Mouse (Mus musculus) liver, postnatal 0 days (tissue): Measurements from ENCODE around the gene Pde4d. TPM values are rescaled to one million over a fixed set of nuclear protein-coding genes. Genes with fewer than 3 reads are reported as not detected.

Experiments used
- ATAC-seq: fragments of 200-750 bp; cut with Nextera tagmentation; 2 replicates; pipeline ENCODE4 v1.8.0; 2017; ENCODE audit warnings: mild to moderate bottlenecking, moderate library complexity
- DNase-seq: peaks from one replicate; pipeline ENCODE4 v3.0.0-alpha.2; 2016
- H3K27ac ChIP-seq: fragments of 300-500 bp; sonication (generic); 2 replicates; pipeline ENCODE4 v1.5.1; 2014; ENCODE audit warnings: antibody characterized with exemption, moderate library complexity, mild to moderate bottlenecking, low read depth
- H3K27me3 ChIP-seq: fragments of 300-500 bp; sonication (generic); 2 replicates; pipeline ENCODE4 v1.6.1; 2014; ENCODE audit warnings: low read length, control low read depth, mixed read lengths; ENCODE audit not compliant: insufficient read depth
- H3K36me3 ChIP-seq: fragments of 300-500 bp; sonication (generic); replicated peaks from 2 replicates; pipeline ENCODE4 v1.6.1; 2014; ENCODE audit warnings: mild to moderate bottlenecking, control low read depth, low read length, moderate library complexity, mixed read lengths; ENCODE audit not compliant: insufficient read depth
- H3K4me1 ChIP-seq: fragments of 300-500 bp; sonication (generic); 2 replicates; pipeline ENCODE4 v1.6.1; 2014; ENCODE audit warnings: antibody characterized with exemption, mild to moderate bottlenecking, control low read depth; ENCODE audit not compliant: insufficient read depth
- H3K4me2 ChIP-seq: fragments of 300-500 bp; sonication (generic); 2 replicates; pipeline ENCODE4 v1.6.1; 2014; ENCODE audit warnings: low read depth, mild to moderate bottlenecking, low read length, moderate library complexity, mixed read lengths
- H3K4me3 ChIP-seq: fragments of 300-500 bp; sonication (generic); 2 replicates; pipeline ENCODE4 v1.5.1; 2014; ENCODE audit warnings: low read depth, low read length
- H3K9ac ChIP-seq: fragments of 300-500 bp; sonication (generic); replicated peaks from 2 replicates; pipeline ENCODE4 v1.6.1; 2014; ENCODE audit warnings: mild to moderate bottlenecking, moderate library complexity
- H3K9me3 ChIP-seq: fragments of 300-500 bp; sonication (generic); 2 replicates; pipeline ENCODE4 v1.6.1; 2016; ENCODE audit warnings: mild to moderate bottlenecking, control low read depth, low read length, mixed read lengths
- CTCF ChIP-seq: sonication (generic); IDR thresholded peaks from 2 replicates; pipeline ENCODE4 v1.5.1; 2016; ENCODE audit warnings: antibody characterized with exemption, low read depth
- EP300 ChIP-seq: IDR thresholded peaks from 2 replicates; pipeline ENCODE4 v1.6.1; 2016; ENCODE audit warnings: antibody characterized with exemption, low read depth, mild to moderate bottlenecking
- WGBS: fragments of 180-500 bp; shearing (Covaris S2); extraction: QIAGEN DNeasy Blood & Tissue Kit; methylation state at CpG from one replicate; pipeline ENCODE4 v1.1.7; 2014; ENCODE audit not compliant: insufficient replicate concordance; 5-methylcytosine and 5-hydroxymethylcytosine counted together
- polyA plus RNA-seq: library from polyadenylated mRNA; unstranded; fragments of >200 nt; fragmentation: Nextera tagmentation; extraction: Ambion mirVana; gene quantifications from 2 replicates; pipeline ENCODE4 v1.2.1, GENCODE M21; 2015

Gene Pde4d
- polyA plus RNA-seq, 1 experiment from 2014 or later: 6.1 TPM

GRCm38 (mm10) chr13:108603502-108603901, 153.8 kb downstream of the Pde4d start:
- H3K4me3 ChIP-seq: no peak overlapping the region
- H3K36me3 ChIP-seq: no peaks in the 10 kb centered on the region
- no peaks in the 10 kb centered on the region for H3K27me3 ChIP-seq
- ATAC-seq (no peak), DNase-seq (no peak)
- no peak overlapping the region for H3K9ac ChIP-seq
- no peaks in the 10 kb centered on the region for H3K9me3 ChIP-seq
- no peak overlapping the region for H3K27ac ChIP-seq
- H3K4me2 ChIP-seq: no peak overlapping the region
- TF ChIP-seq CTCF: no peak
- no peak for TF ChIP-seq EP300
- H3K4me1 ChIP-seq: no peaks in the 10 kb centered on the region
- 50% methylated on average over 1 of the region's 1 CpGs for WGBS

GRCm38 (mm10) chr13:108604213-108604612, 154.5 kb downstream of the Pde4d start:
- Histone ChIP-seq H3K4me2 (no peak overlapping the region), H3K27ac (no peak overlapping the region), H3K4me1 (no peaks in the 10 kb centered on the region), H3K27me3 (no peaks in the 10 kb centered on the region), H3K4me3 (no peak overlapping the region), H3K9me3 (no peaks in the 10 kb centered on the region), H3K36me3 (no peaks in the 10 kb centered on the region), H3K9ac (no peak overlapping the region)
- ATAC-seq (no peak), DNase-seq (no peak)
- TF ChIP-seq EP300 (no peak), CTCF (no peak)

DNA sequence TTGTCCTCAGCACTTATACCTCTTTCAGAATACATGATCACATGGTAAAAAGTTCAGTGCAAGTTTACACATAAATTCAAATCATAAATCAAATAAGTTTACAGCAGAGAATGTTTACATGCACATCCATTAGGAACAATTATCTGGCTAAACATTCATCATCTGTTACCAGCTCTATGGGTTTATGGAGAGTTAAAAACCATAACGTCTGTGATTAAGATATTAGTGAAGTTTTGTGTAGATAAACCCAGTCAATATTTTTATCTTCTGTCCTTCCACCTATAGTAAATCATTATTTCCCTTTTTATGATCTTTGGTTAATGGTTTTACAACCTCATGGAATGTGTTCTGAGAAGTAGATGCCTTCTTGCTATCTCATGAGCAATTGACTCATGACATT, 168.5 kb downstream of the Pde4d start:
- H3K4me2 ChIP-seq: no peak overlapping the region
- TF ChIP-seq CTCF: no peak
- no peak for TF ChIP-seq EP300
- DNase-seq: no peak
- H3K4me3 ChIP-seq: no peak overlapping the region
- no peak overlapping the region for H3K9ac ChIP-seq
- 76% methylated on average over 1 of the region's 1 CpGs for WGBS
- no peak for ATAC-seq
- H3K9me3 ChIP-seq: no peaks in the 10 kb centered on the region
- H3K36me3 ChIP-seq: no peaks in the 10 kb centered on the region
- H3K27ac ChIP-seq: no peak overlapping the region
- H3K27me3 ChIP-seq: no peaks in the 10 kb centered on the region
- no peaks in the 10 kb centered on the region for H3K4me1 ChIP-seq

DNA sequence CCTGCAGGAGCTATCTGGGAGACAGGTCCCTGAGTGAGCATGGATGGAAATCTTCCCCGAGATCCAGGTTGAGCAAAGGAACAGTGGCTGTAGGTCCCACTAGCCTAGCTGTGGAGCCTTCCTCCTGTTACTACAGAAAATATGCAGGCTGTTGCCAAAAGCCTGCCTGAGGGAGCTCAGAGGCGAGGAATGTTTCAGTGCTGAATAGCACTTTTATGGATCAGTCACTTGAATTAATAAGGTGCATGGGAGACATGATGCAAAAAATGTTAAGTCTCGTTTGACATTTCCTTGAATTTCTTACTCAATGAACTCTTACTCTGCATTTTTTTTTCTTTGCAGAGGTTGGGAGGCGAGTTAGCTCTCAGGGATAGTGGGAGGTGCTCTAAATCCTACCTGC, 172.9 kb downstream of the Pde4d start:
- Histone ChIP-seq H3K27ac (no peak overlapping the region), H3K9me3 (no peaks in the 10 kb centered on the region), H3K4me3 (no peak overlapping the region), H3K4me1 (no peaks in the 10 kb centered on the region), H3K9ac (no peak overlapping the region), H3K4me2 (no peak overlapping the region), H3K36me3 (no peaks in the 10 kb centered on the region), H3K27me3 (no peaks in the 10 kb centered on the region)
- DNase-seq (no peak), ATAC-seq (no peak)
- no peak for TF ChIP-seq EP300
- WGBS: 71% methylated on average over 4 of the region's 4 CpGs

DNA sequence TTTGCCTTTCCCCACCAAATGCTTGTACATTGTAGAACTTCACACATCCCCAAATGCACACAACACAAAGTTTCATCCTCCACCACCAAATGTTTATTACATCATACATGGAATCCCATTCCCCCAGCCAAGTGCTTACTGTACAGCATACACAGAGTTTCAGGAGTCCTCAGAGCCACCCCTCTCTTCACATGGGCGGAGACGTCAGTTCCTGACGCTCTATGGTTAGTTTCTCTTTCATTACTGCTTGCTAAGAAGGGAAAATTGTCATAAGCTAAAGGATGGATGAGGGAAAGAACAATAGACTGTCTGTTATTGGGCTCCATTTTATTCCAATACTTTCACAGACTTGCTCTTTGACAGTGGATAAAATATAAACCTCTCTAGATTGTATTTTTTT, 174.2 kb downstream of the Pde4d start:
- H3K9me3 ChIP-seq: no peaks in the 10 kb centered on the region
- ATAC-seq: no peak
- 65% methylated on average over 3 of the region's 3 CpGs for WGBS
- H3K4me2 ChIP-seq: no peak overlapping the region
- no peaks in the 10 kb centered on the region for H3K36me3 ChIP-seq
- no peak overlapping the region for H3K9ac ChIP-seq
- no peaks in the 10 kb centered on the region for H3K27me3 ChIP-seq
- no peak overlapping the region for H3K27ac ChIP-seq
- H3K4me3 ChIP-seq: no peak overlapping the region
- H3K4me1 ChIP-seq: no peaks in the 10 kb centered on the region
- TF ChIP-seq EP300 (no peak), CTCF (no peak)
- DNase-seq: no peak

- H3K27me3 ChIP-seq: no peaks in the 10 kb centered on the region
- H3K36me3 ChIP-seq: no peaks in the 10 kb centered on the region
- H3K4me1 ChIP-seq: no peaks in the 10 kb centered on the region
- H3K4me3 ChIP-seq: no peak overlapping the region
- ATAC-seq (no peak), DNase-seq (no peak)
- TF ChIP-seq EP300 (no peak), CTCF (no peak)
- no peak overlapping the region for H3K9ac ChIP-seq
- H3K9me3 ChIP-seq: no peaks in the 10 kb centered on the region
- H3K27ac ChIP-seq: no peak overlapping the region
- WGBS: 44% methylated on average over 3 of the region's 3 CpGs
- no peak overlapping the region for H3K4me2 ChIP-seq
Measured at GRCm38 (mm10) chr13:108626166-108626565, 176.4 kb downstream of the Pde4d start.

DNA sequence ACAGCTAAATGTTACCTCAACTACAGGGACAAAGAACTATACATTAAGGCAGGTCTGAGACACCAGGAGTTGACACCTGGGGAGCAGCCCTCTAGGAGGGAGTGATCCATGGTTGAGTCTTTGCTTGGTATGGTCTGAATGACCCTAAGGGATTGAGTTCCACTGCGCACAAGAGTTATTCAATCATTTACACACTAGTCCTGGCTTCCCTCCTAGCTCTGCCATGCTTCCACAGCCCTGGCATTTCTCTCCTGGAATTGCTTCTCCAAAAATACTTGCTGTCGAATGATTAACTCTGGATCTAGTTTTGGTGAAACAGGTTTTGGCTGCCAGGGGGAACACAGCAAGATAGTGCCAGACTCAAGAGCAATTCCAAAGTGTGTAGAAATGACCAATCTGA, 178.8 kb downstream of the Pde4d start:
- 74% methylated on average over 2 of the region's 2 CpGs for WGBS
- no peaks in the 10 kb centered on the region for H3K9me3 ChIP-seq
- H3K4me2 ChIP-seq: no peak overlapping the region
- H3K27me3 ChIP-seq: no peaks in the 10 kb centered on the region
- H3K9ac ChIP-seq: no peak overlapping the region
- ATAC-seq: no peak
- H3K27ac ChIP-seq: no peak overlapping the region
- TF ChIP-seq EP300 (no peak), CTCF (no peak)
- H3K4me3 ChIP-seq: no peak overlapping the region
- no peaks in the 10 kb centered on the region for H3K36me3 ChIP-seq
- H3K4me1 ChIP-seq: no peaks in the 10 kb centered on the region
- no peak for DNase-seq
